Mouse (Mus musculus) cerebellum, adult 11-12 months (tissue): ENCODE results near the gene Idh3g.
A peak's percentile ranks its signal among the peaks of the same experiment; 100 is the strongest.

Experiments
- DNase-seq: peaks from one replicate; pipeline ENCODE4 v3.0.0; 2022

Idh3g gene

GRCm38 (mm10) chrX:73786364-73787224 is at the start of gene Idh3g, which contains the start of gene Ssr4:
TSS of gene Idh3g (minus strand) at chrX:73786897.
TSS of gene Ssr4 (plus strand) at chrX:73787028.
- peak; percentile 96 for DNase-seq

- no peak for DNase-seq
Measured at GRCm38 (mm10) chrX:73835731-73836130, 49.0 kb upstream of the Idh3g start.

GRCm38 (mm10) chrX:73824185-73825151 is 37.8 kb upstream of the Idh3g start, which contains the start of gene Pdzd4:
TSS of gene Pdzd4 (minus strand) at chrX:73824969.
- peak; percentile 84 for DNase-seq

GRCm38 (mm10) chrX:73823747-73824146 is 37.0 kb upstream of the Idh3g start:
- DNase-seq = peak; percentile 30

GRCm38 (mm10) chrX:73816596-73817314 is 30.1 kb upstream of the Idh3g start:
- no peak for DNase-seq

- no peak for DNase-seq
Measured at GRCm38 (mm10) chrX:73815072-73815471, 28.4 kb upstream of the Idh3g start.

- DNase-seq = no peak
Measured at GRCm38 (mm10) chrX:73805814-73806213, 19.1 kb upstream of the Idh3g start.

GRCm38 (mm10) chrX:73798502-73798901 is 11.8 kb upstream of the Idh3g start:
- DNase-seq = peak; percentile 87

- no peak for DNase-seq
Measured at GRCm38 (mm10) chrX:73797511-73797910, 10.8 kb upstream of the Idh3g start.

GRCm38 (mm10) chrX:73793505-73793904 is 6.8 kb upstream of the Idh3g start:
- no peak for DNase-seq

- no peak for DNase-seq
Measured at GRCm38 (mm10) chrX:73793039-73793438, 6.3 kb upstream of the Idh3g start.

GRCm38 (mm10) chrX:73788501-73788900 is 1.8 kb upstream of the Idh3g start:
- no peak for DNase-seq

- DNase-seq = no peak
Measured at GRCm38 (mm10) chrX:73787225-73787558, 495 bp upstream of the Idh3g start.

GRCm38 (mm10) chrX:73785666-73786065 is 1.0 kb downstream of the Idh3g start:
- no peak for DNase-seq

- DNase-seq = no peak
Measured at GRCm38 (mm10) chrX:73782227-73782626, 4.5 kb downstream of the Idh3g start.

GRCm38 (mm10) chrX:73774802-73775483 is 11.8 kb downstream of the Idh3g start:
- no peak for DNase-seq

GRCm38 (mm10) chrX:73774168-73774760 is 12.4 kb downstream of the Idh3g start, which contains the start of gene Srpk3:
TSS of gene Srpk3 (plus strand) at chrX:73774405.
- DNase-seq = no peak

GRCm38 (mm10) chrX:73767267-73767666 is 19.4 kb downstream of the Idh3g start:
- no peak for DNase-seq

GRCm38 (mm10) chrX:73765311-73765710 is 21.4 kb downstream of the Idh3g start:
- DNase-seq = no peak

GRCm38 (mm10) chrX:73758611-73759290 is 27.9 kb downstream of the Idh3g start:
- peak; percentile 76 for DNase-seq
